Mouse (Mus musculus): ENCODE results near the gene Ibtk. TPM values are rescaled to one million over a fixed set of nuclear protein-coding genes. Genes with fewer than 3 reads are reported as not detected.

Ibtk gene
- 53.3 TPM for polyA plus RNA-seq (2017; shearing (Covaris generic))

DNA sequence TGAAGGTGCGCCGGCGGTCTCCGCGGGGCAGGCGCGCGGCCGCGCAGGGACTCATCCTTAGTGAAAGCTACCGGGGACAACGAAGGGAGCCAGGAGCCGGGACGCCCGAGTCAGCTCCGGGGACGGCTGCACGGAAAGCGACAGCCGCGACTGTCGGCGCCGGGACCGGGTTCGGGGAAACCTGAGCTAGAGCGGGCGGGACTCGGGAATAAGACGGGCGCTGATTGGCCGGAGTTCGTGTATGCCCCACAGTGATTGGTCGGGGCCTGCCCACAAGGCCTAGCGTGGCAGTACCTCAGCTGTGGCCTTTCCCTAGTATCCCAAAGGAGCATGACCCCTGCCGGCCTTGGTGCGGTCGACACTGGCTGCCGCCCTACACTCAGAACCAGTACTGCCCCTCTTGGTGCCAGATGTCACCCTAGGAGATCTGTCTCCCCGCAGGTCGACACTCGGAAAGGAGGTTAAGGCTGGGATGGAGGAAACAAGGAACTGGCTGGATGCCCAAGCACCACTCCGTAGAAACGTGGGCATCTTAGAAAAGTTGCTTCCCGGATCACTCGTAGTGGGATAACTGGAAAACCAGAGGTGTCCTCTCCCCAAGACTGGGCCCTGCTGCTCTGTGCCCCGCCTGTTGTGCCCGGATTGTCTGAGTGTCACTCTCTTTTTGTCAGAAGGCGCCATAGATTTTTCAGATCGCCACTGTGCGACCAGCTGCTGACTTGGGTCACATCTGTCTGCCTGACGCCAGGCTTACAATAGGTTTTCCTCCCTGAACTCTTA is at the start of gene Ibtk:
Gene Ibtk, minus strand, starts transcription at position 193 of the 780 bp plus-strand sequence.

Other genes with a start within 250 kb of the Ibtk start
- gene Tpbg, start 93.0 kb upstream of the Ibtk start, polyA plus RNA-seq (2017; shearing (Covaris generic)): not detected